Mouse (Mus musculus) gastrocnemius, postnatal 14 days (tissue): ENCODE data around the gene Zfp839. TPM values are rescaled to one million over a fixed set of nuclear protein-coding genes. Genes with fewer than 3 reads are reported as not detected.
"Not testable (repeated sequence)": the region's sequence is repeated elsewhere in the genome, so short reads cannot be mapped to it uniquely, and the experiment has no call there.

Experiments used
- DNase-seq: peaks from one replicate; pipeline ENCODE4 v3.0.0; 2021; ENCODE audit warnings: mixed read lengths
- intact Hi-C: fragments of 180-260 bp; cut with DNase I; formaldehyde crosslinking; loops from one replicate; pipeline ENCODE4 v1.15.1; 2025; ENCODE audit warnings: low total_unique reads
- total RNA-seq, 2 experiments: library from RNA; stranded (reverse); gene quantifications; 2 replicates each; pipeline ENCODE4 v1.2.3; 2021

The Zfp839 gene
- total RNA-seq, 2 experiments from 2014 or later: 3.9 to 5.4 TPM

DNA sequence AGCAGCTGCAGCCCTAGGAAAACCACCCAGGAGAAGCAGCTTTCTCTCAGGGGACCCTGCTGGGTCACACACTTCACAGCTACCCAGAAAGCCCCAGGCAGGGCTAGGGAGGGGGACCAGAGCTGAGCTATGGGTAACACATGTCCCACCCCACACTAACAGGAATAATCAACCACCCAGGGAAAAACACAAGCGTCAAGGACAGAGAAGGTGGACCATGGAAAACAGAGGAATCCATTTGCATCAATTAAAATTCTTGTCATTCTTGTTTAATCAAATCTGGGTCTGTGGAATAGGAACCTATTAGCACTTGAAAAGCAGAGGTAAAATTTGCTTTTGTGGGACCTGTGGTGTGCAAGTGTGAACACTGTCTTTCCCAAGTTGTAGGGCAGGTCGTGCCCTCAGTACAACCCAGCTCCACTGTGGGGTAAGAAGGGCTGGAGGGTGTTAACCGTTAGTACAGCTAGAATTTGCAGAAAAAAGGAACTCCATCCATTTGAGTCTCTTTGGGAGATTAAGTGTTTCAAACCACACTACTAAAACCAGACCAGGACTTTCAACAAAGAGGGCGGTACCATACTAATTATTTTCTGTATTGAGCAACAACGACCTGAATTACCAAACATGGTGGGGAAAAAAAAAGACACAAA is 12.7 kb upstream of the Zfp839 start:
- intact Hi-C loops: loop anchor here (10.0 kb wide), 2 partner anchors 113 to 403 kb away; no protein-coding TSS in a partner anchor
- no peak for DNase-seq

DNA sequence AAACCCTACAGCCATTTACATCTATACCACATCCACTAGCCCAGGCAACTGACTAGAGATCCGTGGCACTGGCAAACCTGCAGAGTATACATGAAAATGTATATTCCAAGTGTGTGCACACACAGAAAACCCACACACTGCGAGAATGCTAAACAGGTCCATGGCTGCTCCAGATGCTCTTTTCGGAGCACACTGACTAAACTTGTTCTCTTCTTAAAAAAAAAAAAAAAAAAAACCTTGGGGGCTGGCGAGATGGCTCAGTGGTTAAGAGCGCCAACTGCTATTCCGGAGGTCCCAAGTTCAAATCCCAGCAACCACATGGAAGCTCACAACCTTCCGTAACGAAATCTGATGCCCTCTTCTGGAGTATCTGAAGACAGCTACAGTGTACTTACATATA is 12.2 kb upstream of the Zfp839 start:
- intact Hi-C loops: loop anchor here (10.0 kb wide), 2 partner anchors 113 to 403 kb away; no protein-coding TSS in a partner anchor
- DNase-seq: no peak

DNA sequence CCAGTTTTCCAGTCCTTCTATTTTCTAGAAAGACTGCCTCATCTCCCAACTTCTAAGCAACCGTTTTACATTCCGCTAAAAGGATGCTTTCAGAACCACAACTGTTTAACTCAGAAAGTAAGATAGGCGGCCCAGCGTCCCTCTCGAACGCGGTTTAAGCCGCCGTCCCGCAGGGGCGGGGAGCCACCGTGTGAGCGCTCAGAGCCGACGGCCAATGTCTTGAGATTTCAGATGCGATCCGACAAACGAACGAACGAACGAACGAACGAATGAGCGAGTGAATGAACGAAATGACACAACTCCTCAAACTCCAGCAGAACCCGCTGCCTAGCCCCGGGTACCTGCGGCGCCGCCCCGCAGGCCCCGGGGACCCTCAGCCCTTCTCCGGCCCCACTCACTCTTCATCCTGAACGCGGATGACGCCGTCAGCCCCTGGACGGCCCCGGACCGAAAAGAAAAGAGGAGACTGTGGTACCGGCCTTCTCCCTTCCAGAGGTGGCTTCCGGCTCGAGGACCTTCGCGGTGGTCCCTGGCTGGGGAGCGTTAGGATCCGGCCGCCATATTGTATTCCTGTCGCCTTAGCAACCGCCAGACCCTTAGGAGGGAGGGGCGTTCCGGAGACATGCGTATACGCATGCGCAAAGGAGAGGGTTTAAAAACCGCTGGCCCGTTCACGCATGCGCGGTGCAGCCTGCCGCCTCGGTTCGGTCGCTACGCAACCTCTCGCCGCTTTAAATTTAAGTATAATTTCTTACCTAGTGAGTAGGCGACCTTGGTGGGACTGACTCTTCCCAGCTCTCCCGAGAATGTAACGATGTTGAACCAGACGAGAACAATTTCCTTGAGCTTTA is 9.5 kb upstream of the Zfp839 start, which contains the start of gene Mok:
TSS of gene Mok (minus strand) at position 592 of the 851 bp plus-strand sequence.
- intact Hi-C loops: loop anchor here (5.0 kb wide), 1 partner anchor 243 kb away; no protein-coding TSS in a partner anchor
- DNase-seq: peak; percentile 94

GRCm38 (mm10) chr12:110841731-110842493 is 8.1 kb upstream of the Zfp839 start:
- no peak for DNase-seq
- intact Hi-C loops: loop anchor here (5.0 kb wide), 1 partner anchor 245 kb away; no protein-coding TSS in a partner anchor

DNA sequence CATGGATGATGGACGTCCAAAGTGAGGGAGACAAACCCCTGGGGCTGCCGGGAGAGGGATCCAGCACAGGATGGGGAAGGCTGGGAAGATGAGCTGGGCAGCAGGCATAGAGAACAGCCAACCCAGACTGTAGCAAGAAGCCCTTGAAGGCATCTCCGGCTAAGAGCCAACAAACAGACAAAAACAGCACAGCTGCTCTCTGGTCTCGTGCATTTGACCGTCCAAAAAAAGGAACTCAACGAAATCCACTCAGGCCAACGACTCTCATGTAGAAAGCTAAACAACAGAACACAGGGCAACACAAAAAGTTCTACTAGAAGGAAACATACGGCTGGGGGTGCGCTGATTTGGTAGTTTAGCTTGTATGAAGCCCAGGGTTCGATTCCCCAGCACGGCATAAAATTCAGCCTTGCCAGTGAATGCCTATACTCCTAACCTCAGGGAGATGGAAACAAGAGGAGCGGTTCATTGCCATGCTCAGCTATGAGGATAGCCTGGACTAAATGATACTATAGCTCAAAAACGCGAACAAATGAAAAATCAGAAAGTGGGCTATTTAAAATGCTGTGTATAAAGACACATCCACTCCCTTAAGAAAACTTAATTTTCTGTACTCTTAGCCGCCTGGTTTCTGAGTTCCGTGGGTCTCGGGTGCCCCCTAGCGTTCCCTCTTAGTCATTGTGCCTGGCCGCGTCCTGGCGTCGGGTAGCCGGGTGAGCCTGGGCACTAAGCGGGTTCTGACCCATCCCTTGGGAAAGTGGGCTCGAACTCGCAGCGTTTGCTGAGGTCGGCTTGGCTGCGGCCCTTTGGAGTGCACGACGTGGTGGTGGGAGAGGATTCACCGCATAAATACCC is 6.6 kb upstream of the Zfp839 start:
- peak; percentile 80 for DNase-seq
- intact Hi-C loops: loop anchor here (5.0 kb wide), 1 partner anchor 246 kb away; no protein-coding TSS in a partner anchor

DNA sequence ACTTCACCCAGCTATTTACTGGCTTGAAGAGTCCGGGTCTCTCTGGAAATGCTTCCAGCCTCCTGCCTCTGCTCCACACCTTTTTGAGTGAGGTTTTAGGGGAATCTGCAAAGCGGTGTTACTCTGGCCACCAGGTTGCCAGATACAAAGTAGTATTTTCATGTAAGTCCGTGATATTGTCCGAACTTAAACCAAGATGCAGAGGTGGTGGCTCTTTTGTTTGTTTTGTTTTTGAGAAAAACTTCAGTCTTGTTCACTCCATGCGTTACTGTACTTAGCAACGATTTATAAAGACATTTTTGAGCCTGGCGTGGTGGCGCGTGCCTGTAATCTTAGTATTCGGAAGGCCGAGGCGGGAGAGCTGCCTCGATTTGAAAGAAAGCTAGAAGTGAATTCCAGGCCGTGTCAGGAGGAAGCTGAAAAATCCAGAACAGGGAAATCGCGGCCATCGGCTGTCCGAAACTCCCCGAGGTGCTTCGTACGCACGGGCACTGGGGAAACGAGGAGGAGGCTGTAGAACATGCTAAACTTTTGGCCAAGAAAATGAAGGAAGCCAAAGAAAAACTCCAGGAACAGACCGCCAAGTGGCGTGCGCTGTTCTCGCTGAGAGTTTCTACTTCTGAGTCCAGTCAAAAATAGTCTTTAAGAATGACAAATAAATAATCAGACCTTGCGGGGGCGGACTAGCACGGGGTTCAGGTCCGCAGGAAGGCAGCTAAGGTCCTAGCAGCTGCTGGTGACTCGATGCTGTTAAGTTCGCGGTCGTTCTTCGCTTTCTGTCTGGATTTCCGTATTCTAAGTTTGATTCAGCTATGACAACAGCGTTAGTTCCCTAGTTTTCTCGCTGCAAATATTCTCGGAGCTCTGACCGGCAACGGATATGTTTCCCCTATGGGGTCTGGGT is 5.6 kb upstream of the Zfp839 start:
- intact Hi-C loops: loop anchor here (5.0 kb wide), 1 partner anchor 247 kb away; no protein-coding TSS in a partner anchor
- DNase-seq: no peak

GRCm38 (mm10) chr12:110845131-110845880 is 4.7 kb upstream of the Zfp839 start:
- intact Hi-C loops: no loop called here
- peak; percentile 89 for DNase-seq

DNA sequence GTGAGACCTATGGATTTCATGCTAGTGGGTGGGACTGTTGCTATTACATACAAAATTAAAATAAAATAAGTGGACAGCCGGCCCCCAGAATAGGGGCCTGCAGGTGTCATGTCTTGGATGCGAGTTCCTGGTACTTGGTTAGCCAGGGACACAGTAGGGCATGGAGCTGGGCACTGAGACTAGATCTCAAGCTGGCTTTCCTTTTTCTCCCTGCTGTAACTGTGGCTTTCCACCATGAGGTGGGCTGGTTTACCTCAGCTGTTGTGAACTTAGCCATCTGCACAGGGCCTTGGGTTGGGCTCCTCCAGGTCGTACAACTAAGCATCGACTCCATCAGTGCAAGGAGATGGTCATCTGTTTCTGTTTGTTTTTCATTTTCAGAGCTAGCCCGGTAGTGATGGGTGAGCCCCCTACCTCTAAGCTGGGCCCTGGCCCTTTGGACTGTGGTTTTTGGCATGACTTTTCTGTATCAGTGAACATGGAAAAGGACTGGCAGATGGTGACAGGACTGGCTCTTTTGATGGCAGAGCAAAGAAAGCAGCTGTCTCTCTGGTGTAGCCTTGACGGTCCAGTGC is 3.8 kb upstream of the Zfp839 start:
- intact Hi-C loops: no loop called here
- DNase-seq: no peak

DNA sequence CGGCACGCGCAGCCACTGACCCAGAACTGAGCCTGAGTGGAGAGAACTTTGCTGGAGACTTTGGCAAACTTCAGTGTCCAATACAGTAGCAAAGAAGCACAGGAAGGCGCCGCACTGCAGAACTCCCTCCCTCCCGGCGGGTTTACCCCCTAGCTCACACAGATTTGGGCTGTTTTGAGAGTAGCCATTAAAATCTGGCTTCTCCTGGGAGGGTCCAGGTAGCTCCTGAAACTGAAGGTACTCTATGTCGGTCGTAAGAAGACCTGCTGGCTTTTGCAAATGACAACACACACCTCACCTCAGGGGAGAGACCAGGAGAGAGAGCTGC is 840 bp downstream of the Zfp839 start:
- intact Hi-C loops: no loop called here
- DNase-seq: no peak

DNA sequence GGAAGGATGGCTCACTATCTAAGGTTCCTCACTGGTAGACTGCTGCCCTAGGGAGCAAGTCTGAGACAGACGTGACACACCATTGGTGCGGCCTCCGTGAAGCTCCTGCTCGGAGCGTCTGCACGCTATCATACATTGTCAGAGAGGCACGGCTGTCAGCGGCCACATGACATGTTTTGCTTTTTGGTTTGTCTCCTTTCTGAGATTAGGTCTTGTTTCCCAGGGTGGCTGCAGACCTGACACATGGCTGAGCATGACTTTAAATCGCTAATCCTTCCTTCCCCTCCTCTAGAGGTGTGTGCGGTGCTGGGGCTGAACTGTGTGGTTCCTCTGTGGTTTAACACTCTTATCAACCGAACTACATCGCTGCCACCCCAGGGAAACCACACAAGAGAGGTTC is 1.4 kb downstream of the Zfp839 start:
- intact Hi-C loops: no loop called here
- no peak for DNase-seq

- DNase-seq: no peak
- intact Hi-C loops: no loop called here
Measured at GRCm38 (mm10) chr12:110851923-110852322, 1.9 kb downstream of the Zfp839 start.

GRCm38 (mm10) chr12:110854786-110855737 is 5.0 kb downstream of the Zfp839 start:
- DNase-seq: no peak
- intact Hi-C loops: no loop called here

- no peak for DNase-seq
- intact Hi-C loops: no loop called here
Measured at GRCm38 (mm10) chr12:110857196-110857595, 7.1 kb downstream of the Zfp839 start.

DNA sequence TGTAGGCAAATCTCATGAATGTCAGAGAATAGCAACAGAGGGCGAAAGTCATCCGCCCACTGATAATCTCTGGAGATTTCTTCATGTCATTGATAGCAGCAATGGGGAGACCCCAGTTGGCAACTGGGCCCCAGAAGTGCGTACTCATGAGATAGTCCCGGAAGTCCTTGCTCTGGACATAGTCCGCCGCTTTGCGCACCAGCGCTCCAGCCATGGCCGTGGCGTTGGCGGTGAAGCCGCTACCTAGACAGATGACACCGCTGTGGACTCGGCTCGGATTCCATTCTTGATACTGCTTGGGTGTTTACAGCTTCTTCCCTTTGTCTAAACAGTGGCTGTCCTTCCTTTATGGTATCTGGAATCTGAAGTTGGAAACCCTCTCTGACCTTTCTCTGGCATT is 8.6 kb downstream of the Zfp839 start:
- DNase-seq, intact Hi-C loops: not testable (repeated sequence)

GRCm38 (mm10) chr12:110860293-110860692 is 10.2 kb downstream of the Zfp839 start:
- DNase-seq: no peak
- intact Hi-C loops: no loop called here

- intact Hi-C loops: no loop called here
- no peak for DNase-seq
Measured at GRCm38 (mm10) chr12:110861256-110861655, 11.2 kb downstream of the Zfp839 start.
